Mouse (Mus musculus): ENCODE measurements around the gene Qrich2.

DNA sequence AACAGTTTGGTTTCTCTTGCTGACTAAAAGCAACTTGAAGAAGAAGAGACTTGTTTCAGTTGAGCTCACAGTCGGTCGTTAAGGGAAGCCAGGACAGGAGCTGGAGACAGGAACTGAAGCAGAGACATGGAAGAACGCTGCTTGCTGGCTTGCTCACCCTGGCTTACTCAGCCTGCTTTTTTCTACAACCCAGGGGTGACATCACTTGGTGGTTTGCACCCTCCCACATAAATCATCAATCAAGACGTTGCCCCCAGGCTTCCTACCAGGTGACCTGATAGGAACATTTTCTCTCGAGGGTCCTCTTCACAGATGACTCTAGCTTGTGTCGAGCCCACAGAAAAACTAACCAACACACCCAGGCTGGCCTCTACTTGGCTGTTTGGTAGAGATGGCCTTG, 42.8 kb downstream of the Qrich2 start:
- TF ChIP-seq CTCF (IDR thresholded peaks at IDR 0.05; ENCODE audit: low read depth) = no peak
- TF ChIP-seq EP300 (optimal IDR thresholded peaks at IDR 0.05) = no peak

All from stomach, postnatal 0 days (tissue).